Mouse (Mus musculus): ENCODE measurements around the gene Hoxa13. TPM values are rescaled to one million over a fixed set of nuclear protein-coding genes. Genes with fewer than 3 reads are reported as not detected.

Gene Hoxa13
- total RNA-seq, 2 experiments from 2014 or later = not detected

DNA sequence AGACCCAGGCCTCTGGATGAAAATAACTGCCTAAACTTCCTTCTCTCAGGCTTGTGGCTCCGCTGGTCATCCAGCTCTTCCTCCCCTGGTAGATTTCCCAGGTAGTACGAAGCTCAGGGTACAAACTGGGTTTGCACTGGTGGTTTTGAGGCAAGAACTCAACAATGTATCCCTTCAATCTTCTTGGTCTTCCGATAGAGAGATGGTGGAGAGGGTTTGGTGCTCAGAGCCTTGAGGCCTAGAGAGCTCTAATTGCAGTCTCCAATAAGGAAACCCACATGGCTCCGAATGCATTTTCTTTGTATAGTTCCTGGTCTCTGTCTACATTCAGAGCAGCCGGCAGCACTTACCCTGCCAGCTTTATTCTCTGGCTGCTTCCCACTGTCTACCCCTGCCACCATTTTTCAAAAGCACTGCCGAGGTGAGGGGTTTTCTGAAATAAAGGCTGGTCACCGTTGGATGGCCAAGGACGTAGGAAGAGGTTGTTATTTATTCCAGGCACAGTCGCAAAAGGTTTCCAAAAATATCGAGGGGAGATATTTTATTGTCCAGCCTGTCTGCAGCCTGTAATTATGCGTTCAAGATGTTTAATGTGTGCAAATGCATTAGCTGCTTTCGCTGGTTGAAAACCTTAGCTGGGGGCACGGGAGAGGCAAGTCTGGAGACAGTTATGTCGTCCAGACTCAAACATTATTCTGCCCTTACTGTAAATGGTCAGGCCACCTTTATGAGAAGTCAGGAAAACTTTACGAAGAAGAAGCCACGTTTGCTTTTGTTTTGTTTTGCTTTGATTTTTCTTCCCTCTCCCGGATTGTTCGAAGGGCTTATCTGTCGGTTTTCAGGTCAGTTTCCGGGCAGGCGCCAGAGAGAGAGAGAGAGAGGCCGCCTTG is 12.3 kb upstream of the Hoxa13 start:
- DNase-seq = no peak
- intact Hi-C loops (cut with DNase I) = loop anchor here (5.0 to 10.0 kb wide), 4 partner anchors 302 to 642 kb away; no protein-coding TSS in a partner anchor

DNA sequence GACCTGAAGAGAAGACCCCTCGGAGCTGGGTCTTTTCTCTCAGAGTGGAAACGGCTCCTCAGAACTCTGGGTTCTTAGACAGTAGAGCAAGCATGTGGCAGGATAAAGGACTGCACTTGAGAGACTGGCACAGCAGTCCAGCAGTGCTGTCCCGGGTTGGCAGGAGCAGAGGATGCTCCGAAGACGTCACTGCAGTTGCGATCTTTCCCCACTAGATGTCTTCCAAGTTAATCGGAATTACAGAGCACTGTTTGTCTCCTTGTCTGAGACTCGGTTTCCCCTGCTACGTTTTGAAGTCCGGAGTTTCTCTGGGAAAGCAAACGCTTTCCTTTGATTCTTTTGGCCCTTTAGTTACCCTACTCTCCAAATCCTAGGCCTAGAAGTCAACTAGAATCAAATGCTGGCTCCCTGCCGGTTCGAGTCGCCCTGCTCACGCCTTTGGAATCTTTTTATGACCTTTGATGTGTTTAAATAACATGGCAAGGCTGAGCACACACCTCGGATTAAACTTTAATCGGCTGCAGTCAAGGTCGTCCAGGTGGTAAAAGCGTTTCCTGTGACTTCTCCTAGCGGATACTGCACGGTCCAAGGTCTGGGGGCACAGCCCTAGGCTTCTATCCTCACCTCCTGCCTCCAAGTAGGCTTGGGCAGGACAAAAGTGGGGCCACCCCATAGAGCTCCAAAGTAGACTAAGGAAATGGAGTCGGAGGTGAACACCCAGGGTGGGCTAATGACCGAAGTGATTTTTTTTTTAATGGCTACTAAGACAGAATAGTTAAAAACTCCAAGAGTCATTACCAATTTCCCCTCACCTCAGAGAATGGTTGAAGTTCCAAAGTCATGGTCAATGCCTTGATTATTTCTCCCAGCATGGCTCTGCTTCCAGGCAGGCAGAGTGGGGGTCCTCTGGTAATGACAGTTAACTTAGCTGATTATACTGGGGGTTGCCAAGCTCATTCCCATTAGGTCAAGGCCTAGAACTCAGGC is 10.1 kb upstream of the Hoxa13 start:
- intact Hi-C loops (cut with DNase I) = loop anchor here (5.0 to 10.0 kb wide), 4 partner anchors 304 to 644 kb away; no protein-coding TSS in a partner anchor
- DNase-seq = peak; percentile 61

DNA sequence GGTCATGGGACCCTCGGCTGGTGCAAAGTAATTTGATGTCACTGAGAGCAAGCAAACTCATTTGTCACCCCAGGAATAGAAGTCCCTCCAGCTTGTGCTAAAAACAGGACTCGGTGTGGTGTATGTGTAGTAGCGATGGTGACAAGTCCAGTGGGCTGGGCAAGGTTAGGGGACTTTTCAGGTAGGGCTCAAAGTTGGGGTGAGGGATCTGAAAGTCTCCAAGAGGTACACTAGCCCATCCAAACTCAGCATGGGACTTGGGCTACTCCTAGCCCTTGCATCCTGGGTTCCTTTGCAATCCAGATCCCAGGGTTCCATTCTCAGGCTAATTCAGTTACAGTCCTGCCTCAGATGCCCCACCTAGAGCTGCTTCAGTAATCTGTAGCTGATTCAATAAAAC is 8.1 kb upstream of the Hoxa13 start:
- DNase-seq = no peak
- intact Hi-C loops (cut with DNase I) = no loop called here

DNA sequence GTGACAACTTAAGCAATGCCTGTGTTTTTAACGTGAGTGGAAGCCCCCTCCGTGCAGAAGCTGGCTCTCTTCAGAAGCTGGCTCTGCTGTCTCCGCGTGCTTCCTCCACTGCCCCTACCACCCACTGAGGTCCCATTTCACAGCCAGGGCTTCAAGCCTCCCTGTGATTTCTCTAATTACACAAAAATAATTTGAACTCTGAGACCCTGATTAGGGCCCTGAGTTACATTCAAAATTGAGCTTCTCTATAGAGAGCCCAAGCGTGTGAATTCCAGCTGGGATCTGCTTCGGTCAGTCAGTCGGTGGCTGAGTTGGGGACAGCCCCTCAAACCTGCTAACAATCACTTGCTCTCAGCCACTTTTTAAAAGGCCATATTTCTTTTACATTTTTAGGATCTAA is 7.7 kb upstream of the Hoxa13 start:
- intact Hi-C loops (cut with DNase I) = no loop called here
- DNase-seq = no peak

DNA sequence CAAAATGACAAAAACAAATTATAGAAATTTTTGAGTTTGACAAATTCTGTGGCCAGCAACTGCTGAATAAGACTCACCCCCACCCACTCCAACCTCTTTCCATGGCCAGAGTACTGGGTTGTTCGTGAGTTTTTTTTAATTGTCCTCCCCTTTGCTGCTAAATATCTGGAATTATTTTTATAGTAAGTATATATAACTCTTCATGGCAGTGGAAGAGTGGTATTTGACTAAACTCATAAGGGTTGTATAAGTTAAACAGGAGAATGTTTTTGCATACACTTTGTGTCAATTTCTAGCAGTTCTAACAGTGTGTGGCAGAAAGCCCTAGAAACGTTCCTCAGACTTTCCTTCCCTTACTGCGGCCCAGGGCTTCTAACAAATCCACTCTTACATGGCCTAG is 7.0 kb upstream of the Hoxa13 start:
- intact Hi-C loops (cut with DNase I) = no loop called here
- DNase-seq = no peak

DNA sequence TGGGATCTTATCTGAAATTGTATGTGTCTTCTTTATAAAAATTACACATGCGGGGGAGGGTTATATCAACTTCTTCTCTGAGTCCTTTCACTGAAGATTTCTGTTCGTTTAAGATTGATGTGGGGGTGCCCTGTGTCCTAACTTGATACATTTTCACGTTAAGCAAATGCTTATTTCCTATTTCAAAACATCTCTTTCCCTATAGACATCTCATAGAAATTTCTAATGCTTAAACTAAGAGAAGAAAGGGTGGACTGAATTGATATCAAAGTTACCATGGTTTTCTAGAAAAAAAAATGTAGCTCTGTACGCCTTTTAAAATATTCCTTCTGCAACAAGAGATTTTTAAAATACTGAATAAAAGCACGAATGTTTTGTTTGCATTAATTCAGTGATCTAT is 6.5 kb upstream of the Hoxa13 start:
- intact Hi-C loops (cut with DNase I) = no loop called here

DNA sequence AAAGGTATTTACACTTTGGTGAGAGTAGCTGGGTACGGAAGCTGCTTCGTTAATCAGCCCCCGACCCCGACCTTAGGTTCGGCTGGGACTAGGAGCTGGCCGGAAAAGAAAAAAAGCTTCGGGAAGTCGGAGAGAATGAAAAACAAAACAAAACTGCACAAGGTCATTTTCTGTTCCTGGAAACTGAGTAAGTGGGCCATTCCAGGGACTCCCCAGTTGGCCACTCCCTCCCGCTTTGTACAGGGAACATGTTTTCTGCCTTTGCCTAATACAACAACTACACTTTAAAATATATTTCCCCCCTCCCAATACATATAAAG is 5.9 kb upstream of the Hoxa13 start:
- no peak for DNase-seq
- intact Hi-C loops (cut with DNase I) = no loop called here

More for the DNA sequence above, 6.5 kb upstream of the Hoxa13 start:
- no peak for DNase-seq

DNA sequence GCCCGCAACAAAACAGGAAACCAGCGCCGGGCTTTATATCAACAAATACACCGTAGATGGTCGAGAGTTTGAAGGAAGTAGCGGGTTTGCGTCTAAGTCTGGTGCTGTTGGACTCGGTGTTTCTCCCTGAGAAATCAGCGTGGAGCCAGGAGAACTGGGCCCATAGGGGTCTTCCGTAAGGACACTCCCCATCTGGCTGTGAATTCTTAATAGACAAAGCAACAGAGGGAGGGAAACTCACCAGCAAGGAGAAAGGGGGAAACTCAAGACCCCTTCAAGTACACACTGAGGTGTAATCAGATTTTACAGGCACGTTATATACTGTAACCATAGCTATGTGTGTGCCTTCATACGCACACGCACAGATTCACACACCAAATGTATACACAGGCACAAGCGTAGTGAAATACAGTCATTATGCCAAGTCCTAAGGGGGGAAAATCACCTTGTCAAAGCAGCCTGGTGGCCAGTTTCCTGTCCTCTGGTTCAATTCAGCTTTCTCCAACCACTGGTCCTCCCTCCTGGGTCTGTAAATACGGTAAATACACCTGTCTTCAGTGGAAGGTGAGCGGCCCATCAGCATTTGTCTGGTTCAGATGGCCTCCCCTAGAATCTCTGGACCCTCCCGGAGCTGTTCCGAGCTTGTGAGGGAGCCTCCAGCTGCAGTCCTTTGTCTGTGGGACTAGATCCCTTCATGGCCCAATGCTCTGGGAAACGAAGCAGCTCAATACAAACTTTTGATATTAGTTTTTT is 5.4 kb upstream of the Hoxa13 start:
- intact Hi-C loops (cut with DNase I) = no loop called here
- DNase-seq = no peak

DNA sequence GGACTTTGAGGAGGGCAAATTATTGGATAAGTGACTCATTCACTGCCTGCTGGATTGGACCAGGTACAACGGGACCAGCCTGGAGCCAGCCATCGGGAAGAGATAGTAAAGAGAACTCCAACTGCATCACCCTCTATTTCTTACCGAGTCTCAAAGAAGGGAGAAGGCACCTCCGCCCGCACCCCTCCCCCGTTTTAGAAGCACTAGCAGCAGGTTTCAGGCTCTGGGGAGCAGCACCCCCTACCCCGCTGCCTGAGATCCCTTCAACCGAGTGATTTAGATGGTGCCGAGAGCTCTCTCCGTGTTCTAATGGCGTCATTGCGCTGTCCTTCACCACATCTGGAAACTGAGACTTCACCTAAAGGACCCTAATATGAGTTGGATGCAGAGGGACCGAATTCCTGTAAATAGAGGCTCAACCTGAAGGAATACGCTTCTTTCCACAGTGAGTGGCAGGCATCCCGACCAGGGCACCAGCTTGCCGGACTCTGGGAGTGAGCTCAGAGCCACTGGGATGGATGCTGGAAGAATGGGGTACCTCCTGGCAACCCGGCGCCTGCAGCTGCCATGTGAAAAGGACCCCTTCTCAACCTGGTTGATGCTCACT is 4.7 kb upstream of the Hoxa13 start:
- intact Hi-C loops (cut with DNase I) = no loop called here
- DNase-seq = no peak

DNA sequence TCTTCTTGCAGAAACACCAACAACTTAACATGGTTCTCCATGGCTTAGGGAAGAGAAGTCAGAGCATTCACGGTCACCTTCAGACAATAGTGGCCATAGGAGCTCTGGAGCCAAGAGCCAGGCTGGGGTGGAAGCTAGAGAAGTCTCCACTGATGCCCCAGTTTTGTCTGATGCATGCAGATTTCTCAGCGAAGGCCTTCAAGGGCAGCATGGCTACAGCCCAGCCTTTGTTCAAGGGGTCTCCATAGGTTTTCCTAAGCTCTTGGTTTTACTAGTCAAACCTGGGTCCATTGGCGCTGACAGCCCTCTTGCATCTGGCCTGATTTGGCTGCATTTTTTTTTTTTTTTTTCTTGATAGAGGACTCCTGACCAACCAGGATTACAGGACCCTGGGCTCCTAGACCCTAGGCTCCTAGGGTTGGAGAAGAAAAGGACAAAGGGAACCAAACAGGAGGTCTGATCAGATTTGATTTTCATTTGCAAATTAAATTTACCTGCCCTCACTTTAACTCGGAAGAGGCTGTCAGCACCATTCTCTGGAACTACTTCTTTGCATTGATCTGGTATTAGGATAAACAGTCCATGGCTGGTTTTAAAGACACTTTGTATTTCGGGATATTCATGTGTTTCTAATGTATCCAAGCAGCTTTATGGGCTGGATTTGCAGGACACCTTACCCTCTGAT is 3.6 kb upstream of the Hoxa13 start:
- no peak for DNase-seq
- intact Hi-C loops (cut with DNase I) = no loop called here

DNA sequence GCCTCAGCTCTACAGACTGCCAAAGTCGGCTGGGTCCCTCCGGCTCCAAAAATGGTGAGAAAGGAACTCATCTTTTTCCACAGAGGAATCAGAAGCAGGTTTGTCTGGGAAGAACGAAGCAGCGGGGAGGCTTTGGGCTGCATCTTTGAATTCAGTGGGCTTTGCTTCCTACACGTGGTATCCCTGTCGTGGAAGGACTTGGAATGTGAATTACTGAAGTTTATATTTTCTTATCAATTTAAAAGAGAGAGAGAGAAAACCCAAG is 2.6 kb upstream of the Hoxa13 start:
- intact Hi-C loops (cut with DNase I) = no loop called here
- DNase-seq = no peak

DNA sequence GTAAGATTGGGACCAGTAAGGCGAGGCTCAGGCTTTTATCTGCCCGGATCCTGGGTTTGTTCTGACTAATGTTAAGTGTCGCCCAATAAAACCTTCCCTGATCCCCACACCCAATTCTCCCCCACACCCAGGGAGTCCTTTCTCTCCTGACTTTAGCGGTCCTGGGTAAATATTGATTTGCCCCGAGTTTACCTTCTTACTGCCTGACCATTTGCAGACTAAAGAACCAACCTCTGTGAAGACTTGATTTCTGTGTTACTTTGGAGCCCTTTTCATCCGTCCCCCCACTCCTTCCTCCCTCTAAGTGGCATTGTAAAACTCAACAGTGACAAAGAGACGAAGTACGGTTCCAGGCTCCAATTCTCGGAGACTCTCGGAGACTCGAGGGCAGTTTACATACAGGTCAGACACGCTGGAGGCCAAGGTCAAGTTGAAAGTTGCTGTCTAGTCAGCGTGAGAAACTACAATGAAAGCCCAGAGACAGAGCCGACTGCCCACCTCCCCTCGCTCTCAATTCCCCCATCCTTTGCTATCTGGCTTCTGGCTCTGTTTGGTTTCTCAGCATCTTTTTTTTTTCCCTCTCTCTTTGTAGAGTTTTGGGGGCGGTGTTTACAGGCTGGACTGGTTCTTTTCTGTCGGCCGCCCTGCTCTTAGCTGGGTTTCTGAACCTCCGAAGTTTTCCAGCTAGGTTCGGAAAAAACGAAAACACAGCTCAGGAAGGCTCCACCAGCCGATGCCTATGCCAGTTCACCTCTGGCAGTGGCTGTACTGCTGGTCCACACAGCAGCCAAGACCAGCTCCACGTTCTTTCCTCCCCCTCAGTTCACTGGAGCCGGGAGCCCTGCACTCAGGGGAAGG is 2.0 kb upstream of the Hoxa13 start:
- DNase-seq = no peak
- intact Hi-C loops (cut with DNase I) = no loop called here

DNA sequence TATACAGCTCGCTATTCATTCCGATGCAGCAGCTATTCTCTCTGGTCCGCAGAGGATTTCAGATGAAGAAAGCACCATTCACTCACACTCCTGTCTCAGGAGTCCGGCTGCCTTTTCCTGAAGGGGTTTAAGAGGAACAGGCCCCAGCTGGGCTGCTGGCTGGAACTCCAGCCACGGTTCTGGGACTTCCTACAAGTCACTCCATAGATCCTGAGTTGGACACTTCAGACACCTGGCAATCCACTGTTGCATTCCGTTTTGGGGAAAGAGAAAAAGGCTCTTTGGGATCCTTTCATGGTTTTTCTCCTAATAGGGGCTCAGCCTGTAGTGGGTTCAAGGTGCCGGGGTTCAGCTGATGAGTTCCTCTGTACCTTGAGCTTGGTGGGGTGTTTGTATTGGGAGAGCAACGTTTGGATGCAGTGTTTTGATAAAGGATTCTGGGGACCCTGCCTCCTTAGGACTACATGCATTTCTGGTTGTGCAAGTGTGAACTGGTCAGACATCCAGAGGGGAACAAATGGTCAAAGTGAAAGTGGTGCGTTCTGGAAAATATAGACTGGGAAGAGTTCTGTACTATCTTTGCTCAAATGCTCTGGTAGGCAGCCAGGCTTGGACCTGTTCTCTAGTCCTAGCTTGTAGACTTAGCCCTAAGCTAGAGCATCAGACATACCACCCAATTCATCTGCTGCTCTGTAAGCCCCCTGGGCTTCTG is 1.2 kb upstream of the Hoxa13 start:
- intact Hi-C loops (cut with DNase I) = no loop called here
- no peak for DNase-seq

DNA sequence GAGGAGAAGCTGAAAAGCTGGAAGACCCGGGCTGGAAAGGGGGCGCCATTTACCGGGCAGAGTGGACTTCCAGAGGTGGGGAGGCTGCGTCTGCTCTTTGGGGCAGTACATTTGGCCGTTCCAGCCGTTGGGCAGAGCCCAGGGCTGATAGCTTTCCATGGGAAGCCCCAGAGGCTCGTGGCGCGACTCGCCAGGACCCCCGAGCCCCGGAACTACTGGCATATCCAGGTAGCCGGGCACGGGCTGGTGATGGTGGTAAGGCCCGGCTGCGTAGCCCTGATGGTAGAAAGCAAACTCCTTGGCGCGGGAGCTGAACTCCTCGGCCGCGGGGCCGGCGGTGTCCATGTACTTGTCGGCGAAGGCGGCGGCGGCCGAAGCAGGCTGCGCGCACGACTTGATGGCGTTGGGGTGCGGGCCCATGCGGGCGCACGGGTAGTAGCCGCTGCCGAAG is 844 bp downstream of the Hoxa13 start:
- no peak for DNase-seq
- intact Hi-C loops (cut with DNase I) = no loop called here

DNA sequence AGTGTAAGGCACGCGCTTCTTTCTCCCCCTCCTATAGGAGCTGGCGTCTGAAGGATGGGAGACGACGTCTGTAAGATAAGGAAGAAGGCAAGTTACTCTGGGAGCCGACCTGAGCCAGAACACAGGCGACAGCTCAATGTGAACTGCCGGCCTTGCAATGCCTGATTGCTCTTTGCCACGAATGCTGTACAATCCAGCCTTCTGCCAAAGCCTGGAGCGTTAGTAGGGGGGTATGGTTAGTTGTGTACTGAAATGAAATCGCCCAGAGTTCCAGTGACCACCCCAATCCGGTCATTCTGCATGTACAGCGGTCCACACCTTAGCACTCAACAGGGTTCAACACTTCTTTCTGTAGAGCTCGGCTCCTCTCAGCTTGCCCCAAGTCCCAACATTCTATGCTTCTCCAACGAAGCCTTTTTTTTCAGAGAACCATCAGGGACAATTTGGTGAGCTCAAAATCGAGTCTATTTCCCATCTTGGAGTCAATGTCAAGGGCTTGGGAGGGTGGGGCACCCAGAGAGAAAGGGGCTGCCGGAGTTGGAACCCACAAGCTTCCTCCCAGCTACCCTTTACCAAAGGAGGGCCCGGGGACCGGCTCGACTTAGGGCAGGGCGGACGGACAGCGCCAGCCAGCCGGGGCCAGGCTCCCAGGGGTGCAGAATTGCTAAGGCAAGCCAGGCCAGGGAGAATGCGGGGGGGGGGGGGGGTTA is 1.4 kb downstream of the Hoxa13 start:
- no peak for DNase-seq
- intact Hi-C loops (cut with DNase I) = no loop called here

DNA sequence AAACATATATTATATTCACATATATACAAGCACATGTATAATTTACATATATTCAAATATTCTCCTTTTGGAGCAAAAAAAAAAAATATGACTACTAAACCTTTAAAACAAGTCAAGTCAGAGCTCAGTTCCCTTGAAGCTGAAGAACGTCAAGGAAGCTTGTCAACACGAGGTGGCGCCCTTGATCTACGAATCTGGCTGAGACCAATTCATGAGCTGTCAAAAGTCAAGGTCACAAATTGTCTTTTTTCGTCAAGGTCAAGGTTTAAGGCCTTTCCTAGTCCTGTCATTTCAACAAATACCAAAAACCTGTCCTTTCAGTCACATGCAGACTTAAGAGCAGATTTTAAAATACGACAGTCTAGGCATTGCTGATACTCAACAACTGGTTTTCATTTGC is 3.7 kb downstream of the Hoxa13 start:
- DNase-seq = peak; percentile 87
- intact Hi-C loops (cut with DNase I) = no loop called here

DNA sequence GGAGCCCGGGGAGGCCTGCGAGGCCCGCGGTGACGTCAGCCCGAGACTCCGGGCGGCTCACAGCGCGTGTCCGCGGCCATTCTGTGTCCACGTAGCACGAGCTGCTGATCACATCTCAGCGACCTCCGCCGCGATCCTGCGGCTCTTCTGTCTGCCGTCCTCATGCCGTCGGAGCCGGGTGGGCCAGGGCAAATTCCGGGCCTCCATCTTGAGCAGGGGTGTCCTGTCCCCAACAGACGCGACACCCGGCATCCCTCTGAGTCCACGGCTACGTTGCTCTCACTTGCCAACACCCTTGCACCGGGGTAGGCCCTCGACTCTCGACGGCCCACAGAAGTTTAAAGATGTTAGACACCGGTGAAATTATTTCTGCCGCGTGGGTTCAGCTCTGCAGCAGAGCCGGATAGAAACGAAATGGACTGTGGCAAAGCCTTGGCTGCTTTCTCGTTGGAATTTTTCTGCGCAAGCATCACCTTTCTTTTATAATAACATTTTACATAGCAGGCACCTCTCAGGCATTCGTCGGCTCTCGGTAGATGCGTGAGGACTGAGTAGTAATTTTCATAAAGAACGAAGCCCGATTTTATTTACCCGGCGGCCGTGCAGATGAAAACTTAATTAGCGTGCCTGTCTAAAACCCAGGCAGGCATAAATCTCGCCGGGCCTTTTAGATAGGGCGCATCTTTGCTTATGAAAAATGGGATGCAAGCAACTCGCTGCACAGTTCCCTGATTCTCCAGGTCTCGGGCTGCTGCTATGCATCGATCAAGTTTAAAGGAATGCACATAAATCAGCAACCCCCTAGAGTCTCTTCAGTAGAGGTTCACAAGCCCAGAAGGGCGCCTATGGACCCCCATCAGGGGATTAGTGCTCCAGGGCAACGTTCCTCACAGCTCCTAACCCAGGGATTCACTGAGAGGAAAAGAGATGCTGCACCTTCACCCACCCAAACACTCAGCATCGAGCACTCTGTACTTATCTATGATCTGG is 6.9 kb downstream of the Hoxa13 start:
- DNase-seq = no peak
- intact Hi-C loops (cut with DNase I) = no loop called here
